Mouse (Mus musculus) embryonic facial prominence, embryonic 11.5 days (tissue): ENCODE measurements around the gene Ptrh2. TPM values are rescaled to one million over a fixed set of nuclear protein-coding genes. Genes with fewer than 3 reads are reported as not detected.

Experiments used
- ATAC-seq: fragments of 200-750 bp; cut with Nextera tagmentation; replicated peaks from 2 replicates; pipeline ENCODE4 v1.8.0; 2017; ENCODE audit warnings: low read depth; ENCODE audit not compliant: insufficient number of reproducible peaks, low FRiP score, low TSS enrichment
- DNase-seq: peaks from one replicate; pipeline ENCODE4 v3.0.0-alpha.2; 2015; ENCODE audit warnings: low spot score
- H3K27ac ChIP-seq: fragments of 300-500 bp; sonication (generic); replicated peaks from 2 replicates; pipeline ENCODE4 v1.5.1; 2014; ENCODE audit warnings: mild to moderate bottlenecking, low read depth, low read length, control low read depth
- H3K27me3 ChIP-seq: fragments of 300-500 bp; sonication (generic); 2 replicates; pipeline ENCODE4 v1.6.1; 2014; ENCODE audit warnings: mild to moderate bottlenecking, low read length, moderate library complexity, mixed read lengths; ENCODE audit not compliant: control insufficient read depth, insufficient read depth
- H3K36me3 ChIP-seq: fragments of 300-500 bp; sonication (generic); replicated peaks from 2 replicates; pipeline ENCODE4 v1.6.1; 2014; ENCODE audit warnings: low read depth, mild to moderate bottlenecking, low read length, moderate library complexity, mixed read lengths; ENCODE audit not compliant: control insufficient read depth, insufficient read depth
- H3K4me1 ChIP-seq: fragments of 300-500 bp; sonication (generic); 2 replicates; pipeline ENCODE4 v1.6.1; 2014; ENCODE audit warnings: low read length, mixed read lengths; ENCODE audit not compliant: control insufficient read depth, insufficient read depth
- H3K4me2 ChIP-seq: fragments of 300-500 bp; sonication (generic); 2 replicates; pipeline ENCODE4 v1.6.1; 2014; ENCODE audit warnings: low read depth, mild to moderate bottlenecking, control low read depth, low read length, moderate library complexity
- H3K4me3 ChIP-seq: fragments of 300-500 bp; sonication (generic); 2 replicates; pipeline ENCODE4 v1.5.1; 2014; ENCODE audit warnings: low read depth, low read length, control low read depth
- H3K9ac ChIP-seq: fragments of 300-500 bp; sonication (generic); replicated peaks from 2 replicates; pipeline ENCODE4 v1.6.1; 2014; ENCODE audit warnings: mild to moderate bottlenecking, control low read depth, low read length
- H3K9me3 ChIP-seq: fragments of 300-500 bp; sonication (generic); replicated peaks from 2 replicates; pipeline ENCODE4 v1.6.1; 2016; ENCODE audit warnings: mild to moderate bottlenecking, low read length, inconsistent platforms, mixed read lengths; ENCODE audit not compliant: control insufficient read depth
- WGBS: fragments of 180-500 bp; shearing (Covaris S2); extraction: QIAGEN DNeasy Blood & Tissue Kit; methylation state at CpG from one replicate; pipeline ENCODE4 v1.1.7; 2014; 5-methylcytosine and 5-hydroxymethylcytosine counted together
- polyA plus RNA-seq: library from polyadenylated mRNA; unstranded; fragments of >200 nt; fragmentation: Nextera tagmentation; extraction: Ambion mirVana; gene quantifications from 2 replicates; pipeline ENCODE4 v1.2.1, GENCODE M21; 2014

Ptrh2 gene
- polyA plus RNA-seq, 1 experiment from 2014 or later: 49.6 TPM

- Histone ChIP-seq H3K9ac (no peak overlapping the region), H3K27ac (no peak overlapping the region), H3K4me2 (no peak overlapping the region), H3K36me3 (no peaks in the 10 kb centered on the region), H3K4me1 (no peaks in the 10 kb centered on the region), H3K27me3 (no peaks in the 10 kb centered on the region), H3K4me3 (no peak overlapping the region), H3K9me3 (no peaks in the 10 kb centered on the region)
- no peak for ATAC-seq
- no peak for DNase-seq
- 85% methylated on average over 4 of the region's 4 CpGs for WGBS
Observed at GRCm38 (mm10) chr11:86675520-86675919, 8.3 kb upstream of the Ptrh2 start.

- Histone ChIP-seq H3K9ac (no peak overlapping the region), H3K4me2 (no peak overlapping the region), H3K27ac (no peak overlapping the region), H3K27me3 (no peaks in the 10 kb centered on the region), H3K9me3 (no peaks in the 10 kb centered on the region), H3K36me3 (no peaks in the 10 kb centered on the region), H3K4me1 (no peaks in the 10 kb centered on the region), H3K4me3 (no peak overlapping the region)
- ATAC-seq (no peak), DNase-seq (no peak)
- 77% methylated on average over 5 of the region's 5 CpGs for WGBS
Observed at GRCm38 (mm10) chr11:86678957-86679356, 4.8 kb upstream of the Ptrh2 start.

GRCm38 (mm10) chr11:86680729-86681128, 3.1 kb upstream of the Ptrh2 start:
- ATAC-seq (no peak), DNase-seq (no peak)
- H3K4me3 ChIP-seq: no peak overlapping the region
- H3K9ac ChIP-seq: no peak overlapping the region
- no peaks in the 10 kb centered on the region for H3K27me3 ChIP-seq
- no peak overlapping the region for H3K4me2 ChIP-seq
- H3K36me3 ChIP-seq: no peaks in the 10 kb centered on the region
- 96% methylated on average over 3 of the region's 3 CpGs for WGBS
- H3K27ac ChIP-seq: no peak overlapping the region
- H3K4me1 ChIP-seq: no peaks in the 10 kb centered on the region
- H3K9me3 ChIP-seq: no peaks in the 10 kb centered on the region

- Histone ChIP-seq H3K4me2 (no peak overlapping the region; the same call in 1 of the 2 replicates), H3K9ac (no peak overlapping the region), H3K27ac (no peak overlapping the region), H3K9me3 (no peaks in the 10 kb centered on the region), H3K4me3 (no peak overlapping the region), H3K36me3 (no peaks in the 10 kb centered on the region), H3K27me3 (no peaks in the 10 kb centered on the region), H3K4me1 (no peaks in the 10 kb centered on the region)
- DNase-seq (no peak), ATAC-seq (no peak)
- 90% methylated on average over 3 of the region's 3 CpGs for WGBS
Observed at GRCm38 (mm10) chr11:86681423-86681822, 2.4 kb upstream of the Ptrh2 start.

GRCm38 (mm10) chr11:86682861-86683260, 924 bp upstream of the Ptrh2 start:
- WGBS: 43% methylated on average over 7 of the region's 7 CpGs
- no peaks in the 10 kb centered on the region for H3K27me3 ChIP-seq
- H3K4me1 ChIP-seq: no peaks in the 10 kb centered on the region
- H3K4me2 ChIP-seq: peak overlapping the region; percentile 86
- no peaks in the 10 kb centered on the region for H3K9me3 ChIP-seq
- H3K4me3 ChIP-seq: peak overlapping the region; percentile 82
- no peaks in the 10 kb centered on the region for H3K36me3 ChIP-seq
- no peak for ATAC-seq
- no peak overlapping the region for H3K27ac ChIP-seq
- H3K9ac ChIP-seq: peak overlapping the region; percentile 89
- no peak for DNase-seq

GRCm38 (mm10) chr11:86684126-86685012, 584 bp downstream of the Ptrh2 start:
- Histone ChIP-seq H3K27me3 (no peaks in the 10 kb centered on the region), H3K9ac (peak overlapping the region; percentile 89), H3K36me3 (no peaks in the 10 kb centered on the region), H3K9me3 (no peaks in the 10 kb centered on the region), H3K27ac (peak overlapping the region; percentile 85), H3K4me1 (no peaks in the 10 kb centered on the region), H3K4me3 (peak overlapping the region; percentile 82), H3K4me2 (peak overlapping the region; percentile 57)
- 8% methylated on average over 20 of the region's 20 CpGs for WGBS
- DNase-seq: no peak
- ATAC-seq: no peak

GRCm38 (mm10) chr11:86685366-86685765, 1.6 kb downstream of the Ptrh2 start:
- Histone ChIP-seq H3K9ac (no peak overlapping the region), H3K9me3 (no peaks in the 10 kb centered on the region), H3K27me3 (no peaks in the 10 kb centered on the region), H3K4me1 (no peaks in the 10 kb centered on the region), H3K27ac (no peak overlapping the region), H3K4me3 (no peak overlapping the region), H3K4me2 (no peak overlapping the region; the same call in 1 of the 2 replicates), H3K36me3 (peaks cover 6% of the 10 kb centered on the region)
- DNase-seq (no peak), ATAC-seq (no peak)
- WGBS: 87% methylated on average over 1 of the region's 1 CpGs

- no peaks in the 10 kb centered on the region for H3K4me1 ChIP-seq
- no peaks in the 10 kb centered on the region for H3K9me3 ChIP-seq
- H3K36me3 ChIP-seq: peaks cover 12% of the 10 kb centered on the region
- no peak overlapping the region for H3K4me3 ChIP-seq
- no peak for ATAC-seq
- no peak for DNase-seq
- WGBS: 92% methylated on average over 3 of the region's 3 CpGs
- no peak overlapping the region for H3K4me2 ChIP-seq
- H3K27ac ChIP-seq: no peak overlapping the region
- no peaks in the 10 kb centered on the region for H3K27me3 ChIP-seq
- no peak overlapping the region for H3K9ac ChIP-seq
Observed at GRCm38 (mm10) chr11:86690383-86690782, 6.6 kb downstream of the Ptrh2 start.
